12 mouse cellular contexts compared by ENCODE assay signal in genomic region chr4:9019241-9020110, GRCm38 (mm10).
DNase-seq lines count a peak whose midpoint lies in the region; ATAC-seq lines count a peak whose summit lies in the region.
"Had no signal": no experiment of that assay in that cellular context is flagged by ENCODE, and none has a peak within 500 bp of the region (broad histone marks: within the 10 kb centered on the region; RNA-seq: fewer than 3 reads in every experiment).

No protein-coding gene starts in this region.

- no peak overlapping the region for H3K9ac ChIP-seq in midbrain, embryonic 14.5 days (replicated peaks; ENCODE audit: low read length)
- H3K9ac ChIP-seq in midbrain, embryonic 16.5 days (ENCODE audit: low read depth, low read length), result no peak overlapping the region
- H3K9ac ChIP-seq in hindbrain, embryonic 16.5 days (ENCODE audit: low read depth, low read length), result no peak overlapping the region
- H3K9ac ChIP-seq in neural tube, embryonic 14.5 days (replicated peaks; ENCODE audit: low read depth, low read length), result no peak overlapping the region

- H3K36me3 ChIP-seq in midbrain, embryonic 14.5 days (ENCODE audit: control insufficient read depth, insufficient read depth, low read length), result no peaks in the 10 kb centered on the region
- no peaks in the 10 kb centered on the region for H3K36me3 ChIP-seq in midbrain, embryonic 16.5 days (ENCODE audit: control insufficient read depth, insufficient read depth, low read length)
- H3K36me3 ChIP-seq in hindbrain, embryonic 16.5 days (ENCODE audit: control insufficient read depth, insufficient read depth, low read length), result no peaks in the 10 kb centered on the region
- H3K36me3 ChIP-seq in neural tube, embryonic 14.5 days (ENCODE audit: control insufficient read depth, insufficient read depth, low read length), result no peaks in the 10 kb centered on the region
- H3K36me3 ChIP-seq in midbrain, embryonic 10.5 days, result no peaks in the 10 kb centered on the region

- no peak overlapping the region for H3K4me2 ChIP-seq in midbrain, embryonic 14.5 days (ENCODE audit: low read length)
- H3K4me2 ChIP-seq in midbrain, embryonic 16.5 days (ENCODE audit: low read length), result no peak overlapping the region
- no peak overlapping the region for H3K4me2 ChIP-seq in hindbrain, embryonic 16.5 days (ENCODE audit: low read length)
- H3K4me2 ChIP-seq in neural tube, embryonic 14.5 days (ENCODE audit: low read depth, low read length), result no peak overlapping the region

- 0 out of 2 replicates have a peak overlapping the region, but pooled peaks have one; percentile 5 for H3K27ac ChIP-seq in midbrain, embryonic 14.5 days (replicated peaks; ENCODE audit: low read depth, low read length)
- no peak overlapping the region for H3K27ac ChIP-seq in midbrain, embryonic 16.5 days (ENCODE audit: low read length)
- peak overlapping the region; percentile 52; the same call in 1 of the 2 replicates for H3K27ac ChIP-seq in hindbrain, embryonic 16.5 days (ENCODE audit: low read depth, low read length)
- H3K27ac ChIP-seq in neural tube, embryonic 14.5 days (ENCODE audit: low read depth, low read length), result no peak overlapping the region
- H3K27ac ChIP-seq in midbrain, embryonic 10.5 days (replicated peaks), result no peak overlapping the region; the same call in 1 of the 2 replicates
- H3K27ac ChIP-seq: stomach, postnatal 0 days had no signal

- no peak for ATAC-seq in midbrain, embryonic 14.5 days (ENCODE audit: low FRiP score, low TSS enrichment)
- ATAC-seq in midbrain, embryonic 16.5 days, result no peak
- peak; percentile 78 for ATAC-seq in hindbrain, embryonic 16.5 days
- peak; percentile 47; the same call in 1 of the 2 replicates for ATAC-seq in neural tube, embryonic 14.5 days (ENCODE audit: low read depth)

- no peak overlapping the region for H3K4me3 ChIP-seq in midbrain, embryonic 14.5 days (replicated peaks; ENCODE audit: low read depth, low read length)
- no peak overlapping the region for H3K4me3 ChIP-seq in midbrain, embryonic 16.5 days (ENCODE audit: low read depth, low read length)
- H3K4me3 ChIP-seq in hindbrain, embryonic 16.5 days (ENCODE audit: low read length), result no peak overlapping the region
- no peak overlapping the region for H3K4me3 ChIP-seq in neural tube, embryonic 14.5 days (ENCODE audit: low read depth, low read length)
- no peak overlapping the region for H3K4me3 ChIP-seq in midbrain, embryonic 10.5 days

- H3K27me3 ChIP-seq in midbrain, embryonic 14.5 days (ENCODE audit: control insufficient read depth, insufficient read depth, low read length), result no peaks in the 10 kb centered on the region
- H3K27me3 ChIP-seq in midbrain, embryonic 16.5 days (ENCODE audit: control insufficient read depth, insufficient read depth, low read depth, low read length), result no peaks in the 10 kb centered on the region
- H3K27me3 ChIP-seq in hindbrain, embryonic 16.5 days (replicated peaks; ENCODE audit: control insufficient read depth, insufficient read depth, low read length), result no peaks in the 10 kb centered on the region
- H3K27me3 ChIP-seq in neural tube, embryonic 14.5 days (ENCODE audit: control insufficient read depth, insufficient read depth, low read length), result no peaks in the 10 kb centered on the region
- no peaks in the 10 kb centered on the region for H3K27me3 ChIP-seq in midbrain, embryonic 10.5 days (ENCODE audit: low read depth, poor library complexity, severe bottlenecking)

- intact Hi-C loops in left cerebral cortex, postnatal 36 days (cut with DNase I), result no loop called here

- H3K9me3 ChIP-seq in midbrain, embryonic 14.5 days (ENCODE audit: control insufficient read depth, low read length), result no peaks in the 10 kb centered on the region
- no peaks in the 10 kb centered on the region for H3K9me3 ChIP-seq in midbrain, embryonic 16.5 days (replicated peaks; ENCODE audit: control insufficient read depth, low read length, poor library complexity, severe bottlenecking)
- no peaks in the 10 kb centered on the region for H3K9me3 ChIP-seq in hindbrain, embryonic 16.5 days (ENCODE audit: control insufficient read depth, low read length)
- H3K9me3 ChIP-seq in neural tube, embryonic 14.5 days (ENCODE audit: control insufficient read depth, low read length), result no peaks in the 10 kb centered on the region
- no peaks in the 10 kb centered on the region for H3K9me3 ChIP-seq in midbrain, embryonic 10.5 days (replicated peaks)

- no peak for DNase-seq in midbrain, embryonic 14.5 days
- DNase-seq in cerebellum, postnatal 14 days, result peak; percentile 86 to 88
- DNase-seq in gastrocnemius, adult 8-10 months (ENCODE audit: low spot score in 2 of 2), result no peak
- no peak for DNase-seq in left cerebral cortex, postnatal 36 days (ENCODE audit: low spot score in 2 of 2)
- DNase-seq in midbrain, embryonic 10.5 days (ENCODE audit: low spot score), result no peak
- DNase-seq: gastrocnemius, postnatal 10 days; heart, postnatal 10 days; kidney, postnatal 4 days had no signal

- WGBS in midbrain, embryonic 14.5 days, result 79% methylated on average over 22 of the region's 22 CpGs
- 81% methylated on average over 22 of the region's 22 CpGs for WGBS in midbrain, embryonic 16.5 days
- 68% methylated on average over 22 of the region's 22 CpGs for WGBS in hindbrain, embryonic 16.5 days
- 51% methylated on average over 22 of the region's 22 CpGs for WGBS in neural tube, embryonic 14.5 days
- 83% methylated on average over 22 of the region's 22 CpGs for WGBS in midbrain, embryonic 10.5 days

- H3K4me1 ChIP-seq in midbrain, embryonic 14.5 days (ENCODE audit: control insufficient read depth, insufficient read depth, low read length), result peaks cover 16% of the 10 kb centered on the region; the same call in 1 of the 2 replicates
- peaks cover 13% of the 10 kb centered on the region for H3K4me1 ChIP-seq in midbrain, embryonic 16.5 days (ENCODE audit: control insufficient read depth, insufficient read depth, low read length)
- peaks cover 18% of the 10 kb centered on the region for H3K4me1 ChIP-seq in hindbrain, embryonic 16.5 days (ENCODE audit: control insufficient read depth, insufficient read depth, low read depth, low read length)
- H3K4me1 ChIP-seq in neural tube, embryonic 14.5 days (ENCODE audit: control insufficient read depth, insufficient read depth, low read length), result peaks cover 10% of the 10 kb centered on the region
- peaks cover 25% of the 10 kb centered on the region for H3K4me1 ChIP-seq in midbrain, embryonic 10.5 days

Comparison
In these comparisons a context has a peak if more than half of its experiments do, and no peak if none do; other contexts are left out.
1. H3K27ac ChIP-seq: peak in midbrain, embryonic 14.5 days (single experiment) and hindbrain, embryonic 16.5 days (single experiment); none in midbrain, embryonic 16.5 days (single experiment), neural tube, embryonic 14.5 days (single experiment) and midbrain, embryonic 10.5 days (single experiment).
2. ATAC-seq: peak in hindbrain, embryonic 16.5 days (single experiment) and neural tube, embryonic 14.5 days (single experiment); none in midbrain, embryonic 14.5 days (single experiment) and midbrain, embryonic 16.5 days (single experiment).
3. DNase-seq: peak in cerebellum, postnatal 14 days (2 of 2); none in midbrain, embryonic 14.5 days (single experiment), gastrocnemius, adult 8-10 months (0 of 2), left cerebral cortex, postnatal 36 days (0 of 2) and midbrain, embryonic 10.5 days (single experiment).